Mouse (Mus musculus): ENCODE measurements at regions not wholly inside any gene's neighbourhood (a gene's known extent, or its start where the extent isn't known, plus 50 kb on each side); places are given as distances from the start of the nearest gene placed in this dataset.

DNA sequence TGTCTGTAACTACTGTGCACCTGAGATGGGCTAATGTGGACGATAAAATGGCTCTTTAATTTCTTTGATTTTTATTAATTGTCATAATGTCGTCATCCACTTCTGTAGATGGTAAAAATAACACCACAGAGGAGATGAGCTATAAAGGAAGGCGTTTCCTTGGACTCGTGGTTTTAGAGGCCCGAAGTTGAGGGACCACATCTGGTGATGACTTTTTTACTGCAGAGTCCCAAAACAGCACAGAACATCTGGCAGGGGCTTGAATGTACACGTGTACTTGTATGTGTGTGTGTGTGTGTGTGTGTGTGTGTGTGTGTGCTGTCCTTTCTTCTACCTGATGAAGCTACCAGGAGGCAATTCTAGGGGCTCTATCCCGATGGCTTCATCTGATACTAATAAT lies 242.1 kb upstream of the Hes1 start:
- TF ChIP-seq POLR2A (IDR thresholded peaks at IDR 0.05; ENCODE audit: borderline replicate concordance, insufficient read depth, low read length) (no peak), CTCF (IDR thresholded peaks at IDR 0.05; ENCODE audit: borderline replicate concordance, insufficient read depth, low read depth, low read length) (no peak)

Measured in cerebellum, adult 2 months (tissue).